Mouse (Mus musculus) midbrain, embryonic 12.5 days (tissue): ENCODE results near the gene Kif22. TPM values are rescaled to one million over a fixed set of nuclear protein-coding genes. Genes with fewer than 3 reads are reported as not detected.

Experiments
- ATAC-seq: fragments of 200-750 bp; cut with Nextera tagmentation; 2 replicates; pipeline ENCODE4 v1.8.0; 2017; ENCODE audit warnings: low read depth, moderate TSS enrichment, moderate library complexity; ENCODE audit not compliant: low FRiP score
- H3K27ac ChIP-seq: fragments of 300-500 bp; sonication (generic); replicated peaks from 2 replicates; pipeline ENCODE4 v1.5.1; 2016; ENCODE audit warnings: mild to moderate bottlenecking
- H3K27me3 ChIP-seq: fragments of 300-500 bp; sonication (generic); 2 replicates; pipeline ENCODE4 v1.6.1; 2016; ENCODE audit warnings: mild to moderate bottlenecking
- H3K36me3 ChIP-seq: fragments of 300-500 bp; sonication (generic); 2 replicates; pipeline ENCODE4 v1.6.1; 2016
- H3K4me1 ChIP-seq: fragments of 300-500 bp; sonication (generic); 2 replicates; pipeline ENCODE4 v1.6.1; 2016
- H3K4me2 ChIP-seq: fragments of 300-500 bp; sonication (generic); replicated peaks from 2 replicates; pipeline ENCODE4 v1.6.1; 2016; ENCODE audit warnings: mild to moderate bottlenecking, moderate library complexity
- H3K4me3 ChIP-seq: fragments of 300-500 bp; sonication (generic); 2 replicates; pipeline ENCODE4 v1.5.1; 2016; ENCODE audit warnings: mild to moderate bottlenecking
- H3K9ac ChIP-seq: fragments of 300-500 bp; sonication (generic); replicated peaks from 2 replicates; pipeline ENCODE4 v1.6.1; 2016; ENCODE audit warnings: mild to moderate bottlenecking, moderate library complexity
- H3K9me3 ChIP-seq: fragments of 300-500 bp; sonication (generic); 2 replicates; pipeline ENCODE4 v1.6.1; 2016; ENCODE audit warnings: mild to moderate bottlenecking
- WGBS: fragments of 180-500 bp; shearing (Covaris S2); methylation state at CpG from one replicate; pipeline ENCODE4 v1.1.7; 2016; 5-methylcytosine and 5-hydroxymethylcytosine counted together
- polyA plus RNA-seq: library from polyadenylated mRNA; unstranded; fragments of >200 nt; fragmentation: Nextera tagmentation; extraction: Ambion mirVana; gene quantifications from 2 replicates; pipeline ENCODE4 v1.2.1, GENCODE M21; 2016

The Kif22 gene
- polyA plus RNA-seq, 1 experiment from 2014 or later = 136 TPM

GRCm38 (mm10) chr7:127026984-127027726 is 15.1 kb downstream of the Kif22 start, which contains the start of gene Maz:
Gene Maz (minus strand): TSS chr7:127027037.
- peak within 1 kb of the TSS; percentile 98 for H3K4me3 ChIP-seq
- peak within 1 kb of the TSS; percentile 99 for H3K27ac ChIP-seq
- H3K27me3 ChIP-seq = no peaks in the 10 kb centered on the region
- peak within 1 kb of the TSS; percentile 98 for H3K4me2 ChIP-seq
- ATAC-seq = peak; percentile 89
- no peaks in the 10 kb centered on the region for H3K9me3 ChIP-seq
- H3K4me1 ChIP-seq = peaks cover 38% of the 10 kb centered on the region
- peaks cover 63% of the 10 kb centered on the region for H3K36me3 ChIP-seq
- peak within 1 kb of the TSS; percentile 100 for H3K9ac ChIP-seq
- under 1% methylated on average over 38 of the region's 63 CpGs for WGBS

- Histone ChIP-seq H3K4me2 (peak overlapping the region; percentile 98), H3K27ac (peak overlapping the region; percentile 99), H3K27me3 (no peaks in the 10 kb centered on the region), H3K4me3 (peak overlapping the region; percentile 98), H3K4me1 (peaks cover 44% of the 10 kb centered on the region), H3K9me3 (no peaks in the 10 kb centered on the region), H3K36me3 (peaks cover 59% of the 10 kb centered on the region), H3K9ac (peak overlapping the region; percentile 100)
- WGBS = 0% methylated on average over 1 of the region's 48 CpGs
- ATAC-seq = no peak
These were observed 15.7 kb downstream of the Kif22 start for GRCm38 (mm10) chr7:127026616-127026983.

- H3K36me3 ChIP-seq = peaks cover 55% of the 10 kb centered on the region
- H3K4me1 ChIP-seq = peaks cover 48% of the 10 kb centered on the region
- peak; percentile 25 for ATAC-seq
- WGBS = 1% methylated on average over 17 of the region's 48 CpGs
- H3K9me3 ChIP-seq = no peaks in the 10 kb centered on the region
- peak overlapping the region; percentile 99 for H3K27ac ChIP-seq
- no peaks in the 10 kb centered on the region for H3K27me3 ChIP-seq
- H3K4me3 ChIP-seq = peak overlapping the region; percentile 98
- peak overlapping the region; percentile 100 for H3K9ac ChIP-seq
- peak overlapping the region; percentile 98 for H3K4me2 ChIP-seq
These were observed 16.1 kb downstream of the Kif22 start for GRCm38 (mm10) chr7:127026161-127026600.

GRCm38 (mm10) chr7:127025556-127026160 is 16.6 kb downstream of the Kif22 start:
- Histone ChIP-seq H3K9me3 (no peaks in the 10 kb centered on the region), H3K9ac (peak overlapping the region; percentile 100), H3K4me3 (peak overlapping the region; percentile 98), H3K27ac (peak overlapping the region; percentile 99), H3K27me3 (no peaks in the 10 kb centered on the region), H3K4me1 (peaks cover 53% of the 10 kb centered on the region), H3K4me2 (peak overlapping the region; percentile 98), H3K36me3 (peaks cover 50% of the 10 kb centered on the region)
- under 1% methylated on average over 65 of the region's 65 CpGs for WGBS
- no peak for ATAC-seq

GRCm38 (mm10) chr7:127024755-127025555 is 17.3 kb downstream of the Kif22 start:
- Histone ChIP-seq H3K27me3 (no peaks in the 10 kb centered on the region), H3K4me1 (peaks cover 60% of the 10 kb centered on the region), H3K9me3 (no peaks in the 10 kb centered on the region), H3K36me3 (peaks cover 44% of the 10 kb centered on the region), H3K27ac (peak overlapping the region; percentile 99), H3K9ac (peak overlapping the region; percentile 100), H3K4me2 (peak overlapping the region; percentile 98), H3K4me3 (peak overlapping the region; percentile 98)
- WGBS = 1% methylated on average over 30 of the region's 30 CpGs
- peak; percentile 41 for ATAC-seq

- no peaks in the 10 kb centered on the region for H3K27me3 ChIP-seq
- peak overlapping the region; percentile 98 for H3K4me3 ChIP-seq
- no peak for ATAC-seq
- no peaks in the 10 kb centered on the region for H3K9me3 ChIP-seq
- peaks cover 35% of the 10 kb centered on the region for H3K36me3 ChIP-seq
- H3K9ac ChIP-seq = peak overlapping the region; percentile 100
- peak overlapping the region; percentile 98 for H3K4me2 ChIP-seq
- peak overlapping the region; percentile 99 for H3K27ac ChIP-seq
- WGBS = 25% methylated on average over 19 of the region's 19 CpGs
- H3K4me1 ChIP-seq = peaks cover 69% of the 10 kb centered on the region
These were observed 18.2 kb downstream of the Kif22 start for GRCm38 (mm10) chr7:127023896-127024690.

- no peaks in the 10 kb centered on the region for H3K27me3 ChIP-seq
- 74% methylated on average over 13 of the region's 13 CpGs for WGBS
- H3K27ac ChIP-seq = peak overlapping the region; percentile 99
- peaks cover 77% of the 10 kb centered on the region for H3K4me1 ChIP-seq
- H3K4me3 ChIP-seq = peak overlapping the region; percentile 98
- H3K4me2 ChIP-seq = peak overlapping the region; percentile 98
- no peaks in the 10 kb centered on the region for H3K9me3 ChIP-seq
- peak overlapping the region; percentile 100 for H3K9ac ChIP-seq
- peaks cover 30% of the 10 kb centered on the region for H3K36me3 ChIP-seq
- ATAC-seq = no peak
These were observed 19.0 kb downstream of the Kif22 start for GRCm38 (mm10) chr7:127023272-127023691.

- H3K9me3 ChIP-seq = no peaks in the 10 kb centered on the region
- peaks cover 30% of the 10 kb centered on the region for H3K36me3 ChIP-seq
- WGBS = 82% methylated on average over 4 of the region's 7 CpGs
- H3K27ac ChIP-seq = peak overlapping the region; percentile 99
- H3K4me3 ChIP-seq = peak overlapping the region; percentile 98
- H3K4me2 ChIP-seq = peak overlapping the region; percentile 98
- no peaks in the 10 kb centered on the region for H3K27me3 ChIP-seq
- peaks cover 77% of the 10 kb centered on the region for H3K4me1 ChIP-seq
- no peak for ATAC-seq
- H3K9ac ChIP-seq = peak overlapping the region; percentile 100
These were observed 19.6 kb downstream of the Kif22 start for GRCm38 (mm10) chr7:127022528-127023271.

GRCm38 (mm10) chr7:127021563-127022527 is 20.4 kb downstream of the Kif22 start:
- Histone ChIP-seq H3K9ac (peak overlapping the region; percentile 100), H3K4me3 (peak overlapping the region; percentile 47), H3K36me3 (peaks cover 30% of the 10 kb centered on the region), H3K27me3 (no peaks in the 10 kb centered on the region), H3K4me2 (peak overlapping the region; percentile 98), H3K4me1 (peaks cover 77% of the 10 kb centered on the region), H3K9me3 (no peaks in the 10 kb centered on the region), H3K27ac (peak overlapping the region; percentile 99)
- WGBS = 44% methylated on average over 5 of the region's 5 CpGs
- ATAC-seq = no peak
